In genomic region chr10:65118212-65118611, GRCm38 (mm10) we compare ENCODE assay signal across 24 mouse cellular contexts.
"Had no signal": no experiment of that assay in that cellular context is flagged by ENCODE, and none has a peak within 500 bp of the region (broad histone marks: within the 10 kb centered on the region; RNA-seq: fewer than 3 reads in every experiment).

No protein-coding gene starts in this region.

- H3K9ac ChIP-seq: kidney, embryonic 15.5 days; limb, embryonic 13.5 days; liver, embryonic 12.5 days; liver, embryonic 15.5 days; lung, embryonic 15.5 days; midbrain, embryonic 13.5 days; neural tube, embryonic 13.5 days had no signal

- H3K4me2 ChIP-seq: kidney, embryonic 15.5 days; limb, embryonic 13.5 days; liver, embryonic 12.5 days; liver, embryonic 15.5 days; lung, embryonic 15.5 days; midbrain, embryonic 13.5 days; neural tube, embryonic 13.5 days had no signal

- ATAC-seq: liver, embryonic 12.5 days; midbrain, embryonic 13.5 days; midbrain, embryonic 16.5 days had no signal

- H3K4me3 ChIP-seq: kidney, embryonic 15.5 days; limb, embryonic 10.5 days; limb, embryonic 13.5 days; liver, embryonic 12.5 days; liver, embryonic 15.5 days; lung, embryonic 15.5 days; megakaryocyte, embryonic 14.5 days; midbrain, embryonic 10.5 days; midbrain, embryonic 13.5 days; myocyte; neural tube, embryonic 13.5 days had no signal

- H3K27ac ChIP-seq: kidney, embryonic 15.5 days; limb, embryonic 10.5 days; limb, embryonic 13.5 days; liver, embryonic 12.5 days; liver, embryonic 15.5 days; lung, embryonic 15.5 days; midbrain, embryonic 10.5 days; midbrain, embryonic 13.5 days; neural tube, embryonic 13.5 days had no signal

- H3K4me1 ChIP-seq: kidney, embryonic 15.5 days; limb, embryonic 10.5 days; limb, embryonic 13.5 days; liver, embryonic 12.5 days; liver, embryonic 15.5 days; lung, embryonic 15.5 days; megakaryocyte, embryonic 14.5 days; midbrain, embryonic 10.5 days; midbrain, embryonic 13.5 days; neural tube, embryonic 13.5 days had no signal

- H3K36me3 ChIP-seq: kidney, embryonic 15.5 days; limb, embryonic 10.5 days; limb, embryonic 13.5 days; liver, embryonic 12.5 days; liver, embryonic 15.5 days; lung, embryonic 15.5 days; midbrain, embryonic 10.5 days; midbrain, embryonic 13.5 days; neural tube, embryonic 13.5 days had no signal

- DNase-seq: kidney, postnatal 10 days; kidney, postnatal 36 days; layer of hippocampus, postnatal 36 days; liver; lung, adult 18-20 months; lung, postnatal 10 days; lung, postnatal 36 days; retina, postnatal 1 day; right cerebral cortex, postnatal 25 days; thymus, adult 2 months; thymus, postnatal 14 days; thymus, postnatal 4 days had no signal

- H3K27me3 ChIP-seq: kidney, embryonic 15.5 days; limb, embryonic 13.5 days; liver, embryonic 12.5 days; liver, embryonic 15.5 days; lung, embryonic 15.5 days; megakaryocyte, embryonic 14.5 days; midbrain, embryonic 13.5 days; neural tube, embryonic 13.5 days had no signal

- H3K9me3 ChIP-seq: kidney, embryonic 15.5 days; limb, embryonic 10.5 days; limb, embryonic 13.5 days; liver, embryonic 12.5 days; liver, embryonic 15.5 days; lung, embryonic 15.5 days; megakaryocyte, embryonic 14.5 days; midbrain, embryonic 10.5 days; midbrain, embryonic 13.5 days; neural tube, embryonic 13.5 days had no signal
